Comparison of ENCODE assay signal across 1 mouse cellular context in the genomic region with DNA sequence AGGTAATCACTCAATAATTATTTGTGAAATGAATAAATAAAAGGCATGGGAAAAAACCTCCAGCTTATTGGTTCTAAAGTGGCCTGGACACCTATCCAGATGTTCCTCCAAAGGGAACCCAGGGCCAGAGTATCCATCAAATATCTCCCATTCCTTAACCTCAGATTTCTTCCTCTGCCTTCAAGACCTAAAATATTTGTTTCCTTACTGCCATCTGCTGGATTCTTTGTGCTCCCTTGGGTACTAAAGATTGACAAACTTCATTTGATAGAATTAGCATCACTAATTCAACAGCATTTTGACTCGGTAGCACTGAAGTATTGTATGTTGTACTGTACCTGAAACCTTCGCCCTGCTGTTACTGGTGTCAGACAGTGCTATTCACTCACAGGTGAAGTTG.
TF ChIP-seq lines count a peak whose summit lies in the region.

No protein-coding gene starts in this region.

TF ChIP-seq in CH12.LX, 34 proteins besides CTCF, POLR2A, EP300 and RAD21:
- no peak for TF ChIP-seq ELF1 (IDR thresholded peaks at IDR 0.05; ENCODE audit: low read depth, low read length)
- no peak for TF ChIP-seq JUN (IDR thresholded peaks at IDR 0.05; ENCODE audit: insufficient read depth, low read depth, low read length)
- TF ChIP-seq HCFC1 (IDR thresholded peaks at IDR 0.05; ENCODE audit: low read depth, low read length) = no peak
- no peak for TF ChIP-seq CHD2 (IDR thresholded peaks at IDR 0.05; ENCODE audit: low read length)
- TF ChIP-seq MAX (IDR thresholded peaks at IDR 0.05; ENCODE audit: low read length) = no peak
- no peak for TF ChIP-seq NELFE (IDR thresholded peaks at IDR 0.05; ENCODE audit: low read depth, low read length)
- no peak for TF ChIP-seq CHD1 (IDR thresholded peaks at IDR 0.05; ENCODE audit: low read depth, low read length)
- TF ChIP-seq USF1 (IDR thresholded peaks at IDR 0.05; ENCODE audit: low read depth, low read length) = no peak
- TF ChIP-seq ETS1 (conservative IDR thresholded peaks at IDR 0.05; ENCODE audit: low read depth, low read length) = no peak
- TF ChIP-seq SIN3A (IDR thresholded peaks at IDR 0.05; ENCODE audit: low read length) = no peak
- TF ChIP-seq ZC3H11A (IDR thresholded peaks at IDR 0.05; ENCODE audit: low read depth, low read length) = no peak
- TF ChIP-seq IRF4 (IDR thresholded peaks at IDR 0.05; ENCODE audit: low read depth, low read length) = no peak
- TF ChIP-seq ZNF384 (IDR thresholded peaks at IDR 0.05; ENCODE audit: low read depth, low read length) = no peak
- TF ChIP-seq MYC (IDR thresholded peaks at IDR 0.05; ENCODE audit: low read depth, low read length) = no peak
